Mouse (Mus musculus) right cerebral cortex, postnatal 14 days (tissue): ENCODE measurements around the gene Gm4353.

Source experiments
- DNase-seq: peaks from one replicate; pipeline ENCODE4 v3.0.0; 2022

Gm4353 gene

DNA sequence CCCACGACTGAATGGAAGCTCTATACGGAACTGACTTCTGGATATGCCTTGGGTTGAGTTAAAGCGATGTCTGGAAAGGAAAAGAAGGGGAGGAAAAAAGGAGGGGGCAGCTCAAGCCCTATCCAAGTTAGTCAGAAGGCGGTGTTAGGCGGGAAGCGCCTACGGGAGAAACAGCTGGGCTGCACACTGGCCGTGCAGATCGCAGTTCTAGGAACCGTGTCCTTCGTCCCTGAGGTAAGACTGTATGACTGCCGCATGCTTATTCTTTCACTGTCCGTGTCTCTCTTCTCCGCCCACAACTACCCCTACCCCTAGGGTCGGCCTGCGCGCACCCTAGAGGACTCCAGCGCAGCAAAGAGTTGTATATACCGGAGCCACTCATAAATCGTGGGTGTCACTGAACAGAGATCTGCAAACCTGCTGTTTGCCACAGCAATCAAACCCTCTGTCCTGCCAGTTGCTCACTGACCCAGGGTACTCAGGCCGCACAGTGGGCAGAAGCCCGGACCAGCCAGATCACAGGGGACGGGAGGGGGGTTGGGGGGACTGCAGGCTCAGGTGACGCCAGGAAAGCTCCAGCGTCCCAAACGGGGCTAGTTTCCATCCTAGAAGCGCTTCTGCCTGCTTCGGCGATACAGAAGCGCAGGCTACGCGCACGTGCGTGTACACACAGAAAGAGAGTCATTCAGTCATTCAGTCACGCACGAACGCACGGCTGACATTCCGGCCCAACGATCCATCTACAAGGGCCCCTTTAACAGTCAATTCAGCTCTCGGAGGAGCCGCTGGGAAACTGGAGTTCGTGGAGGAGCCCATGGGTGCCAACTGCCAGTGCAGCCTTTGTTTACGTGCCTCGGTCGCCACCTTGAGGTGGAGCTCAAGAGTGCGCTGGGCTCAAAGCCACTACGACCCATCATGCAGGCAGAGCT, 44.6 kb downstream of the Gm4353 start:
- DNase-seq: peak; percentile 84

- no peak for DNase-seq
Observed at GRCm38 (mm10) chr7:116039196-116039537, 45.3 kb downstream of the Gm4353 start, which contains the start of gene 1110004F10Rik. Gene 1110004F10Rik (plus strand): TSS chr7:116039397.

- DNase-seq: no peak
Observed at GRCm38 (mm10) chr7:116038511-116038910, 45.9 kb downstream of the Gm4353 start, which contains the start of gene Sox6. Gene Sox6 (minus strand): TSS chr7:116038796.

DNA sequence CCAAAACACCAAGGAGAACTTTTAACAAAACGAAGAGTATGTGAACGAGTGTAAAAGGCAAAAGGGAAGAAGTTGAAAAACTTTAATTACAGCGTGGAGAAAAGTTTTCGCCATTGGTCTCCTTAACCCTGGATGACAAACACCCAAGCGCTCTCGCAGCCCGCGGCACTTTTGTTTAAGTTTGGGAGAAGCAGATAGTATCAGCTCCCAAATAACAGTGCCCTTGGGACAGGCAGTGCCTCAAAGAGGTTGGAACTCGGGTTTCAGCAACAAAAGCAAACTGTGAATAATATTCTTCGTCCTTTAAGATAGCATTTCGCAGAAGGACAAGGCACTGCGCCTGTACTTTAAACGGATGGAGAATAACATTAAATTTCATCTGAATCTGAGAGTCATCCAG, 46.4 kb downstream of the Gm4353 start:
- DNase-seq: no peak

GRCm38 (mm10) chr7:116036591-116037555, 47.6 kb downstream of the Gm4353 start:
- DNase-seq: no peak

DNA sequence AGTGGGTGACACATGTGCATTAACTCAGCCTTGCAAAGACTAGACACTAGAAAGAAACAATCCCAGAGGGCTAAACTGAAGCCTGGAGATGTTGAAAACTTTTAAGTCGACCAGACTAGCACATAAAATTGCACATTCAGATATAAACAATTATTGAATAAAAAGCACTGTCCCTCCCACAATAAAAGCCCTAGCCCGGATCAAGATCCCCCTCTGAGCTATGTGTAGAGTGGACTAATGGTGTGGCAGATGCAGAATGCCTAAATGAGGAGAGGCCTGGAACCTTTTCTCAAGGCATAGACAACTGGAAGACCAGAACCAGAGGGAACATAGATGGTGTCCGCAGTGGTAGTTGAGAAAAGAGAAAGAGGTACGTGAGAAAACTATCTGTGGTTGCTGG, 48.9 kb downstream of the Gm4353 start:
- no peak for DNase-seq

GRCm38 (mm10) chr7:116034282-116034758, 50.1 kb downstream of the Gm4353 start:
- DNase-seq: peak; percentile 50

GRCm38 (mm10) chr7:116033371-116034241, 50.8 kb downstream of the Gm4353 start:
- DNase-seq: peak; percentile 52
